Mouse (Mus musculus) embryonic facial prominence, embryonic 11.5 days (tissue): ENCODE measurements around the gene Il2. TPM values are rescaled to one million over a fixed set of nuclear protein-coding genes. Genes with fewer than 3 reads are reported as not detected.

Source experiments
- ATAC-seq: fragments of 200-750 bp; cut with Nextera tagmentation; replicated peaks from 2 replicates; pipeline ENCODE4 v1.8.0; 2017; ENCODE audit warnings: low read depth; ENCODE audit not compliant: insufficient number of reproducible peaks, low FRiP score, low TSS enrichment
- DNase-seq: peaks from one replicate; pipeline ENCODE4 v3.0.0-alpha.2; 2015; ENCODE audit warnings: low spot score
- H3K27ac ChIP-seq: fragments of 300-500 bp; sonication (generic); replicated peaks from 2 replicates; pipeline ENCODE4 v1.5.1; 2014; ENCODE audit warnings: mild to moderate bottlenecking, low read depth, low read length, control low read depth
- H3K27me3 ChIP-seq: fragments of 300-500 bp; sonication (generic); 2 replicates; pipeline ENCODE4 v1.6.1; 2014; ENCODE audit warnings: mild to moderate bottlenecking, low read length, moderate library complexity, mixed read lengths; ENCODE audit not compliant: control insufficient read depth, insufficient read depth
- H3K36me3 ChIP-seq: fragments of 300-500 bp; sonication (generic); replicated peaks from 2 replicates; pipeline ENCODE4 v1.6.1; 2014; ENCODE audit warnings: low read depth, mild to moderate bottlenecking, low read length, moderate library complexity, mixed read lengths; ENCODE audit not compliant: control insufficient read depth, insufficient read depth
- H3K4me1 ChIP-seq: fragments of 300-500 bp; sonication (generic); 2 replicates; pipeline ENCODE4 v1.6.1; 2014; ENCODE audit warnings: low read length, mixed read lengths; ENCODE audit not compliant: control insufficient read depth, insufficient read depth
- H3K4me2 ChIP-seq: fragments of 300-500 bp; sonication (generic); 2 replicates; pipeline ENCODE4 v1.6.1; 2014; ENCODE audit warnings: low read depth, mild to moderate bottlenecking, control low read depth, low read length, moderate library complexity
- H3K4me3 ChIP-seq: fragments of 300-500 bp; sonication (generic); 2 replicates; pipeline ENCODE4 v1.5.1; 2014; ENCODE audit warnings: low read depth, low read length, control low read depth
- H3K9ac ChIP-seq: fragments of 300-500 bp; sonication (generic); replicated peaks from 2 replicates; pipeline ENCODE4 v1.6.1; 2014; ENCODE audit warnings: mild to moderate bottlenecking, control low read depth, low read length
- H3K9me3 ChIP-seq: fragments of 300-500 bp; sonication (generic); replicated peaks from 2 replicates; pipeline ENCODE4 v1.6.1; 2016; ENCODE audit warnings: mild to moderate bottlenecking, low read length, inconsistent platforms, mixed read lengths; ENCODE audit not compliant: control insufficient read depth
- WGBS: fragments of 180-500 bp; shearing (Covaris S2); extraction: QIAGEN DNeasy Blood & Tissue Kit; methylation state at CpG from one replicate; pipeline ENCODE4 v1.1.7; 2014; 5-methylcytosine and 5-hydroxymethylcytosine counted together
- polyA plus RNA-seq: library from polyadenylated mRNA; unstranded; fragments of >200 nt; fragmentation: Nextera tagmentation; extraction: Ambion mirVana; gene quantifications from 2 replicates; pipeline ENCODE4 v1.2.1, GENCODE M21; 2014

Il2 gene
- polyA plus RNA-seq = 0.46 and 0.72 TPM in 2 replicates

DNA sequence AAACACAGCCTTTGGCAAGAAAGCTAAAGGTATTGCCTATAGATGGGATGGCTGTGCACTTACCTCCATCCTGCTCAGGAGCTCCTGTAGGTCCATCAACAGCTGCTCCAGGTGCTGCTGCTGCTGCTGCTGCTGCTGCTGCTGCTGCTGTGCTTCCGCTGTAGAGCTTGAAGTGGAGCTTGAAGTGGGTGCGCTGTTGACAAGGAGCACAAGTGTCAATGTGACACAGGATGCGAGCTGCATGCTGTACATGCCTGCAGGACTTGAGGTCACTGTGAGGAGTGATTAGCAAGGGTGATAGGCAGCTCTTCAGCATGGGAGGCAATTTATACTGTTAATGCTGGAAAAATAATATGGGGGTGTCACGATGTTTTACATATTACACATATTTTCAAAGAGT lies at the start of gene Il2:
TSS of gene Il2 (minus strand) at position 305 of the 400 bp plus-strand sequence.
- H3K27me3 ChIP-seq = no peaks in the 10 kb centered on the region
- H3K4me1 ChIP-seq = no peaks in the 10 kb centered on the region
- H3K9me3 ChIP-seq = no peaks in the 10 kb centered on the region
- WGBS = 80% methylated on average over 4 of the region's 4 CpGs
- no peak for ATAC-seq
- no peaks in the 10 kb centered on the region for H3K36me3 ChIP-seq
- DNase-seq = no peak
- no peak within 1 kb of the TSS for H3K9ac ChIP-seq
- no peak within 1 kb of the TSS for H3K4me2 ChIP-seq
- H3K4me3 ChIP-seq = no peak within 1 kb of the TSS
- no peak within 1 kb of the TSS for H3K27ac ChIP-seq

GRCm38 (mm10) chr3:37174711-37175572 lies 49.2 kb upstream of the Il2 start:
- H3K9me3 ChIP-seq = no peaks in the 10 kb centered on the region
- WGBS = 77% methylated on average over 10 of the region's 10 CpGs
- H3K4me1 ChIP-seq = no peaks in the 10 kb centered on the region
- H3K9ac ChIP-seq = no peak overlapping the region
- DNase-seq (no peak), ATAC-seq (no peak)
- no peaks in the 10 kb centered on the region for H3K36me3 ChIP-seq
- H3K4me2 ChIP-seq = no peak overlapping the region
- no peaks in the 10 kb centered on the region for H3K27me3 ChIP-seq
- no peak overlapping the region for H3K4me3 ChIP-seq
- no peak overlapping the region for H3K27ac ChIP-seq

- Histone ChIP-seq H3K36me3 (no peaks in the 10 kb centered on the region), H3K9ac (no peak overlapping the region), H3K27ac (no peak overlapping the region), H3K4me3 (no peak overlapping the region), H3K4me1 (no peaks in the 10 kb centered on the region), H3K4me2 (no peak overlapping the region), H3K27me3 (no peaks in the 10 kb centered on the region), H3K9me3 (no peaks in the 10 kb centered on the region)
- ATAC-seq (no peak), DNase-seq (no peak)
- WGBS = 81% methylated on average over 8 of the region's 8 CpGs
Measured at GRCm38 (mm10) chr3:37173285-37173684, 47.5 kb upstream of the Il2 start.

DNA sequence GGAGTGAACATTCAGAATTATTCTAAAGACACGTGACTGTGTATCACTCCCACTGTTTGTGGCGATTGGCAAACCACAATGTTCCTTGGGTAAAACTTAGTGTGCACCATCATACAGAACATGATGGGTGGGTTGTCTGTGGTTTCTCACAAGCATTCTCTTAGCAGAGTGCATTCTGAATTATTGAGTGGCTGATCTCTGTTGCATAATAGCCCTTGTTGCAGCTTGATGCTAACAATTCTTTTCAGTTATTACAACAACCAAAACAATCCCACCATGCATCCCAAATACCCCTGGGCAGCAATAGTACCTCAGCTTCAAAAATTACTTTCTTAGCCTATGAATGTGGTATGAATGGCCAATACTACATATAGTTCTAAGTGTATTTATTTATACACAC lies 43.5 kb upstream of the Il2 start:
- Histone ChIP-seq H3K27me3 (no peaks in the 10 kb centered on the region), H3K4me3 (no peak overlapping the region), H3K4me2 (no peak overlapping the region), H3K36me3 (no peaks in the 10 kb centered on the region), H3K9ac (no peak overlapping the region), H3K9me3 (no peaks in the 10 kb centered on the region), H3K27ac (no peak overlapping the region), H3K4me1 (no peaks in the 10 kb centered on the region)
- no peak for ATAC-seq
- DNase-seq = no peak
- 90% methylated on average over 2 of the region's 2 CpGs for WGBS

DNA sequence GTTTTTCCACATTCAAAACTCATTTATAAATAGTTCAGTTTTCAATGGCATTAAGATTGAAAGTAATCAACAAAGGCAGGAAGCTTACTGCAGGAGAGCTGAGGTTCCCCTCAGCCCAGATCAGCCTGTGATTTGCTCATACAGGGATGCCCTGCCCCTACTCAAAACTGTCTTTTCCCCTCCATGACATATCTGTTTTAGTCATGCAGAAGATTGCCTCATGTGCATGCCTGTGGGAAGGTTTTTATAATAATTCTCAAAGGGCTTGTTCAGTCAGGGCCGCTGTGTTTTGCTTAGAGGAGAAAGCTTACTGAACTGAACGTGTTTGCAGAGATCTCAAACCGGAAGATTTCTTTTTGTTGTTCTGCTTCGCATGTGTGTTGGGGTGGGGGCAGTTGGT lies 35.3 kb upstream of the Il2 start:
- H3K27me3 ChIP-seq = no peaks in the 10 kb centered on the region
- 80% methylated on average over 4 of the region's 4 CpGs for WGBS
- no peak overlapping the region for H3K4me2 ChIP-seq
- no peak overlapping the region for H3K4me3 ChIP-seq
- no peak for ATAC-seq
- H3K9me3 ChIP-seq = no peaks in the 10 kb centered on the region
- no peaks in the 10 kb centered on the region for H3K4me1 ChIP-seq
- no peaks in the 10 kb centered on the region for H3K36me3 ChIP-seq
- no peak overlapping the region for H3K27ac ChIP-seq
- no peak for DNase-seq
- no peak overlapping the region for H3K9ac ChIP-seq

- no peak for ATAC-seq
- no peak for DNase-seq
- 79% methylated on average over 3 of the region's 3 CpGs for WGBS
- H3K27ac ChIP-seq = no peak overlapping the region
- H3K27me3 ChIP-seq = no peaks in the 10 kb centered on the region
- H3K9me3 ChIP-seq = no peaks in the 10 kb centered on the region
- no peak overlapping the region for H3K9ac ChIP-seq
- no peak overlapping the region for H3K4me2 ChIP-seq
- H3K4me1 ChIP-seq = no peaks in the 10 kb centered on the region
- H3K4me3 ChIP-seq = no peak overlapping the region
- no peaks in the 10 kb centered on the region for H3K36me3 ChIP-seq
Measured at GRCm38 (mm10) chr3:37158246-37158645, 32.5 kb upstream of the Il2 start.

DNA sequence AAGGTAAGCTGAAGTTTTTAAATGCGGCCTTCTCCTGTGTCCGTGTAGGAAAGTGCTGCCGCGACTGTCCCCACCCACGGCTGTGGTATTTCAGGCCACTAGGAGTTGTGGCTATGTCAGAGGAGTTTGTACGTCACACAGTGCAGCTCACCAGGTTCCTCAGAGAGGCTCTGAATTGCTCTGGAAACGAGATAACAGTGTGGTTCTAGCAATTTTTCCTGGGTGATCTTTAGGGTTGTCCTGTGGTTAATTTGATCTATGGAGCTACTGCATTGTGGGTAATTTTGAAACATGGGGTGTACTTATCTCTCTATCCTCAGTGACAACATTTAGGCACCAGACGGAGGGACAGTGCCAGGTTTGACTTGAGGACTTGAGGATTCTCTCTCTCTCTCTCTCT lies 31.3 kb upstream of the Il2 start:
- H3K27me3 ChIP-seq = no peaks in the 10 kb centered on the region
- no peak for DNase-seq
- 73% methylated on average over 8 of the region's 8 CpGs for WGBS
- no peak overlapping the region for H3K27ac ChIP-seq
- ATAC-seq = no peak
- H3K4me3 ChIP-seq = no peak overlapping the region
- no peak overlapping the region for H3K9ac ChIP-seq
- H3K9me3 ChIP-seq = no peaks in the 10 kb centered on the region
- H3K4me1 ChIP-seq = no peaks in the 10 kb centered on the region
- no peak overlapping the region for H3K4me2 ChIP-seq
- H3K36me3 ChIP-seq = no peaks in the 10 kb centered on the region

- no peaks in the 10 kb centered on the region for H3K27me3 ChIP-seq
- H3K4me2 ChIP-seq = no peak overlapping the region
- WGBS = 85% methylated on average over 7 of the region's 7 CpGs
- no peak overlapping the region for H3K27ac ChIP-seq
- DNase-seq (no peak), ATAC-seq (no peak)
- H3K36me3 ChIP-seq = no peaks in the 10 kb centered on the region
- H3K4me1 ChIP-seq = no peaks in the 10 kb centered on the region
- no peaks in the 10 kb centered on the region for H3K9me3 ChIP-seq
- no peak overlapping the region for H3K9ac ChIP-seq
- no peak overlapping the region for H3K4me3 ChIP-seq
Measured at GRCm38 (mm10) chr3:37154396-37154795, 28.6 kb upstream of the Il2 start.
